Mouse (Mus musculus) spleen, adult 2 months (tissue): ENCODE results near the gene Nup205.

Experiments used
- CTCF ChIP-seq: fragments of 200-500 bp; IDR thresholded peaks from 2 replicates; pipeline ENCODE4 v1.5.1; 2011; ENCODE audit warnings: mild to moderate bottlenecking, inconsistent platforms; ENCODE audit not compliant: insufficient read depth, insufficient read length, insufficient replicate concordance; ENCODE audit errors: extremely low read depth
- POLR2A ChIP-seq: fragments of 200-500 bp; IDR thresholded peaks from 2 replicates; pipeline ENCODE4 v1.6.1; 2011; ENCODE audit warnings: low read depth, low read length, inconsistent platforms

GRCm38 (mm10) chr6:35176979-35177649 is at the start of gene Nup205:
- TF ChIP-seq CTCF (no peak), POLR2A (no peak)
